Mouse (Mus musculus) embryonic facial prominence, embryonic 12.5 days (tissue): Measurements from ENCODE around the gene Itgb1bp1. TPM values are rescaled to one million over a fixed set of nuclear protein-coding genes. Genes with fewer than 3 reads are reported as not detected.

Source experiments
- ATAC-seq: fragments of 200-750 bp; cut with Nextera tagmentation; 2 replicates; pipeline ENCODE4 v1.8.0; 2017; ENCODE audit not compliant: insufficient number of reproducible peaks, insufficient read depth, low FRiP score, low TSS enrichment
- H3K27ac ChIP-seq: fragments of 300-500 bp; sonication (generic); 2 replicates; pipeline ENCODE4 v1.5.1; 2016; ENCODE audit warnings: mild to moderate bottlenecking
- H3K27me3 ChIP-seq: fragments of 300-500 bp; sonication (generic); 2 replicates; pipeline ENCODE4 v1.6.1; 2016; ENCODE audit warnings: mild to moderate bottlenecking, moderate library complexity
- H3K36me3 ChIP-seq: fragments of 300-500 bp; sonication (generic); 2 replicates; pipeline ENCODE4 v1.6.1; 2016; ENCODE audit warnings: mild to moderate bottlenecking
- H3K4me1 ChIP-seq: fragments of 300-500 bp; sonication (generic); 2 replicates; pipeline ENCODE4 v1.6.1; 2016
- H3K4me2 ChIP-seq: fragments of 300-500 bp; sonication (generic); replicated peaks from 2 replicates; pipeline ENCODE4 v1.6.1; 2016; ENCODE audit warnings: mild to moderate bottlenecking, moderate library complexity
- H3K4me3 ChIP-seq: fragments of 300-500 bp; sonication (generic); 2 replicates; pipeline ENCODE4 v1.5.1; 2016; ENCODE audit warnings: mild to moderate bottlenecking
- H3K9ac ChIP-seq: fragments of 300-500 bp; sonication (generic); 2 replicates; pipeline ENCODE4 v1.6.1; 2016; ENCODE audit warnings: mild to moderate bottlenecking, moderate library complexity
- H3K9me3 ChIP-seq: fragments of 300-500 bp; sonication (generic); 2 replicates; pipeline ENCODE4 v1.6.1; 2016; ENCODE audit warnings: mild to moderate bottlenecking, moderate library complexity
- WGBS: fragments of 180-500 bp; shearing (Covaris S2); methylation state at CpG from one replicate; pipeline ENCODE4 v1.1.7; 2016; 5-methylcytosine and 5-hydroxymethylcytosine counted together
- polyA plus RNA-seq: library from polyadenylated mRNA; unstranded; fragments of >200 nt; fragmentation: Nextera tagmentation; extraction: Ambion mirVana; gene quantifications from 2 replicates; pipeline ENCODE4 v1.2.1, GENCODE M21; 2016

The Itgb1bp1 gene
- polyA plus RNA-seq, 1 experiment from 2014 or later: 48.3 TPM

GRCm38 (mm10) chr12:21321170-21321569 is 35.1 kb upstream of the Itgb1bp1 start:
- H3K9ac ChIP-seq: no peak overlapping the region
- H3K27me3 ChIP-seq: no peaks in the 10 kb centered on the region
- no peaks in the 10 kb centered on the region for H3K9me3 ChIP-seq
- WGBS: 84% methylated on average over 9 of the region's 9 CpGs
- no peak overlapping the region for H3K4me3 ChIP-seq
- peaks cover 5% of the 10 kb centered on the region; the same call in 1 of the 2 replicates for H3K4me1 ChIP-seq
- H3K4me2 ChIP-seq: no peak overlapping the region
- H3K27ac ChIP-seq: no peak overlapping the region
- peaks cover 57% of the 10 kb centered on the region for H3K36me3 ChIP-seq
- ATAC-seq: no peak

DNA sequence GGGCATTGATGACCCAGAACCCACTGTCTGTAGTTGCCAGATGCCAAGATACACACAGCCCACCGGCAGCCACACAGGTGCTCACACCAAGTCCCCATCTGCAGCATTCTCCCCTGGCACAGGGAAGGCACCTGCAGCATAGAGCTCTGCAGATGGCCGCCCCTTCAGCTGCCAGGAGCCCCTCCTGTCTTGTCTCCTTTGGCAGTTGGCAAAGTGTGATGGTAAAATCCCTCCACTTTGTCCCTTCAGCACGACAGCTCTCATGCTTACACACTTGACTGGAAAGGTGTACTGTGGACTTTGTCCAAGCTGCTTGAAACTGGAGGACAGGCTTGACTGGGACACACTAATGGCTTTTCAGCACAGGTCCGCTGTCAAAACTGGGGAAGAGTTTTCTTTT is 34.2 kb upstream of the Itgb1bp1 start:
- H3K9me3 ChIP-seq: no peaks in the 10 kb centered on the region
- no peak overlapping the region for H3K4me3 ChIP-seq
- no peaks in the 10 kb centered on the region for H3K27me3 ChIP-seq
- H3K4me2 ChIP-seq: no peak overlapping the region
- H3K4me1 ChIP-seq: peaks cover 5% of the 10 kb centered on the region; the same call in 1 of the 2 replicates
- H3K9ac ChIP-seq: no peak overlapping the region
- H3K27ac ChIP-seq: no peak overlapping the region
- ATAC-seq: no peak
- peaks cover 50% of the 10 kb centered on the region for H3K36me3 ChIP-seq
- 82% methylated on average over 4 of the region's 4 CpGs for WGBS

DNA sequence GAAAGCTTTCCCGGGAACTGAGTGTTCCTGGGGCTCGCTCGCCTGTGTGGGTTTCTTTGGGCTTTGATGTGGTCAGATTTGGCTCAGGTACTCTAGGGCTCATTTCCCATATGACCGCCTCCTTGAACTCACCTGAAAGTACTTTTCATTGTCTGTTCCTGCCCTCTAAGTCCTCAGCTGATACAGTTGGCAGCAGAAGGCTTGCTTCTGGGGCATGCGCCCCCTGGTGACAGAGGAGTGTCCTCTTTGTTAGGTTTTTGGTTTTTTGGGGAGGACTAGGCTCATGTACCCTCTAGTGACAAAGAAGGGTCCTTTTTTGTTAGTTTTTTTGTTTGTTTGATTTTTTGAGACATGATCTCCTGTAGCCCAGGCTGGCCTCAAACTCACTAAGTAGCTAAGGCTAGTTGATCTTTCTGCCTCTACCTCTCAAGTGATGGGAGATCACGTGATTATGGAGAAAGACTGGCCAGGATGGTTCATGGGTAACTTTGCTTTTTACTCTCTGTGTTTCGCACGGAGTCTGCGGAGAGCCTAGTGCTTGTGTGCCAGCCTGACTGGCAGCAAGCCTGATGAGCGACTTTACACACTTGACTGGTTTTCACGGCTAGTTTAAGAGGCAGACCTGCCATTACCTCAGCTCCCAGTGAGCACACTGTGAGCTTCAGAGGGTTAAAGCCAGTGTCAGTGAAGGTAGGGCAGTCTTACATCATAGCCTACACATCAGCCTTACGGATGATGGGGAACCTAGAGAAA is 32.2 kb upstream of the Itgb1bp1 start:
- no peak for ATAC-seq
- no peak overlapping the region for H3K27ac ChIP-seq
- H3K36me3 ChIP-seq: peaks cover 53% of the 10 kb centered on the region
- 77% methylated on average over 12 of the region's 12 CpGs for WGBS
- H3K4me1 ChIP-seq: peaks cover 5% of the 10 kb centered on the region; the same call in 1 of the 2 replicates
- H3K27me3 ChIP-seq: no peaks in the 10 kb centered on the region
- H3K4me3 ChIP-seq: no peak overlapping the region
- H3K9ac ChIP-seq: no peak overlapping the region
- H3K4me2 ChIP-seq: no peak overlapping the region
- H3K9me3 ChIP-seq: no peaks in the 10 kb centered on the region

- peak overlapping the region; percentile 56 for H3K4me2 ChIP-seq
- 37% methylated on average over 7 of the region's 7 CpGs for WGBS
- H3K36me3 ChIP-seq: peaks cover 51% of the 10 kb centered on the region
- H3K4me3 ChIP-seq: peak overlapping the region; percentile 58
- ATAC-seq: no peak
- H3K27ac ChIP-seq: no peak overlapping the region
- no peaks in the 10 kb centered on the region for H3K9me3 ChIP-seq
- H3K4me1 ChIP-seq: peaks cover 5% of the 10 kb centered on the region; the same call in 1 of the 2 replicates
- H3K9ac ChIP-seq: peak overlapping the region; percentile 66; the same call in 1 of the 2 replicates
- no peaks in the 10 kb centered on the region for H3K27me3 ChIP-seq
Observed at GRCm38 (mm10) chr12:21316869-21317265, 30.8 kb upstream of the Itgb1bp1 start.

DNA sequence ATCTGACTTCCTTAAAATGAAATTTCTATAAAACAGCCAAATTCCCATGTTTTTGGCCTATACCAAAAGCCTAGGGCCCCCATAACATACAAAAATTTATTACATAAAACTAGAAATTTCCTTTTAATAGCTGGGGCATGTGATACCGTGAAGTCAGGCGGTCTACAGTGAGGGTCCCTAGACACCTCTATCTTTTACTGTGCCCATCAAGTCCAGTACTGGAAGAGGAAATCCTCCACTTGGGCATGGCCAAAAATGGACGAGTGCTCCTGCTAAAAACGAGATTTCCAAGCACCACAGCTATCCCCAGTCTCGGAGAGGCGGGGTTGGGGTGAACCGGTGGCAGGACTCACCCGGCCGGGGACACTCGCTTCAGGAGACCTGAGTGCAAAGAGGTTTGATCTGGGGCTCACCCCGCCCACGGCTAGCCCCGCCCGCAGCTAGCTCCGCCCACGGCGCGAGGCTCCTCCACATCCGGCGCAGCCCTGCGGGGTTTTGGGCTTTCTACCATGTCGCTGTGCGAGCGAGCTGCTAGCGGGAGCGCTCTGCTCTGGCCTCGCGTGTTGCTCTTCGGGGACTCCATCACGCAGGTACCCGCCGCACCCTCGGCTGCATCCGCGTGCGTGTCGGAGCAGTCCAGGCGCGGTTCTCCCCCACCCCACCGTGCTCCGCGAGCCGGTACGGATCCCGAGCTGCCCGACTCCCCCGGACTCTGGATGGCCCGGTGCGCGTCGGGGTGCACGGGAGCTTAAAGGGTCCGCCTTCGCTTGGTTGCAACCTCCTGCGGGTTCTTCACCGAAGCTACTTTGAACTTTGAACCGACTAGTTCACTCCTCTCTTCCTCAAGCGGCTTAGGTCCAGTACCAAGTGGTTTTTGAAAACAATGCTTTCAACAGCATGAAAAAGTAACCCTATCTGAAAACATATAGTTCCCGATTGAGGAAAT is 30.1 kb upstream of the Itgb1bp1 start, which contains the start of gene Iah1:
Gene Iah1 (plus strand): TSS at position 467 of the 946 bp plus-strand sequence.
- ATAC-seq: peak; percentile 86
- peak within 1 kb of the TSS; percentile 56 for H3K4me2 ChIP-seq
- no peaks in the 10 kb centered on the region for H3K9me3 ChIP-seq
- peaks cover 5% of the 10 kb centered on the region; the same call in 1 of the 2 replicates for H3K4me1 ChIP-seq
- H3K27me3 ChIP-seq: no peaks in the 10 kb centered on the region
- H3K9ac ChIP-seq: peak within 1 kb of the TSS; percentile 66
- 3% methylated on average over 59 of the region's 59 CpGs for WGBS
- peak within 1 kb of the TSS; percentile 46; the same call in 1 of the 2 replicates for H3K27ac ChIP-seq
- peaks cover 53% of the 10 kb centered on the region for H3K36me3 ChIP-seq
- H3K4me3 ChIP-seq: peak within 1 kb of the TSS; percentile 58

GRCm38 (mm10) chr12:21312201-21312600 is 26.1 kb upstream of the Itgb1bp1 start:
- ATAC-seq: no peak
- 88% methylated on average over 5 of the region's 5 CpGs for WGBS
- H3K27ac ChIP-seq: no peak overlapping the region
- H3K4me3 ChIP-seq: no peak overlapping the region
- H3K9me3 ChIP-seq: no peaks in the 10 kb centered on the region
- no peak overlapping the region for H3K4me2 ChIP-seq
- peaks cover 73% of the 10 kb centered on the region for H3K36me3 ChIP-seq
- H3K9ac ChIP-seq: no peak overlapping the region
- peaks cover 4% of the 10 kb centered on the region; the same call in 1 of the 2 replicates for H3K4me1 ChIP-seq
- no peaks in the 10 kb centered on the region for H3K27me3 ChIP-seq

DNA sequence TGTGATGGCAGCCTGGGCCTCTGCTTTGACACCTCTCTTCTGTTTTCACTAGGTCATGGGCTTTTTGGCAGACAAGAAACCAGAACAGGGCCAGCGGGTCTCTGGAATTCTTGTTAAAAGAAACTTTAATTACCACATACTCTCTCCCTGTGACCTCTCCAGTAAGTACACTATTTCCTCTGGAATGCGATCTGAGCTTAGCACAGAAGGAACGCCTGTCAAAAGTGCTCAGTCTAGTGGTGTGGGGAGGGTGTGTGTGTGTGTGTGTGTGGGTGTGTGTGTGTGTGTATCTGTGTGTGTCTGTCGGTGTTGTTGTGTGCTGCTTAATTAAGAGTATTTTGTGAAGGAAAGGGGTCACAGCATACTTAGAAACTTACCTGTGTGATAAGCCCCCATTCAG is 20.6 kb upstream of the Itgb1bp1 start:
- Histone ChIP-seq H3K27ac (no peak overlapping the region), H3K4me2 (no peak overlapping the region), H3K27me3 (no peaks in the 10 kb centered on the region), H3K9ac (no peak overlapping the region), H3K4me1 (no peaks in the 10 kb centered on the region), H3K9me3 (no peaks in the 10 kb centered on the region), H3K4me3 (no peak overlapping the region), H3K36me3 (peaks cover 87% of the 10 kb centered on the region)
- WGBS: 88% methylated on average over 4 of the region's 4 CpGs
- no peak for ATAC-seq

- no peak for ATAC-seq
- H3K4me1 ChIP-seq: no peaks in the 10 kb centered on the region
- H3K36me3 ChIP-seq: peaks cover 86% of the 10 kb centered on the region
- no peaks in the 10 kb centered on the region for H3K9me3 ChIP-seq
- no peak overlapping the region for H3K9ac ChIP-seq
- no peak overlapping the region for H3K27ac ChIP-seq
- H3K4me2 ChIP-seq: no peak overlapping the region
- no peaks in the 10 kb centered on the region for H3K27me3 ChIP-seq
- 90% methylated on average over 4 of the region's 4 CpGs for WGBS
- H3K4me3 ChIP-seq: no peak overlapping the region
Observed at GRCm38 (mm10) chr12:21305741-21306140, 19.7 kb upstream of the Itgb1bp1 start.

DNA sequence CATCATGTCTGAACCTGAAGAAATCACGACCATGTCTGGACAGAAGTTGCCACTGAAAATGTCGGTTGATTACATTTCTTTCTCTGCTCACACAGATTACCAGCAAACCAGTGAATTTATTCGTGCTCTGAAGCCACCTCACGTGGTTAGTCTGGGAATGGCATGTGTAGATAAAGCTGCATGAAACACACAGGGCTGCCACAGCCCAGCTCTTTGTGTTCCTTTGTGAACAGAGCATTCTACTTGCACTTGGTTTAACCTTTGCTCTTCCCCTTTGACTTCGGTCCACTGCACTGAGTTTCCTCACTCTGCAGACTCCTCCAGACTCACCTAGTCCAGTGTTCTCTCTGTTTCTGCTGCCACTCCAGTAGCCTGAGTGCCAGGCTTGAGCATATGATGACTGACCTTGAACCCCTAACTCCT is 16.3 kb upstream of the Itgb1bp1 start:
- no peak for ATAC-seq
- Histone ChIP-seq H3K27me3 (no peaks in the 10 kb centered on the region), H3K9ac (no peak overlapping the region), H3K4me3 (no peak overlapping the region), H3K27ac (no peak overlapping the region), H3K9me3 (no peaks in the 10 kb centered on the region), H3K36me3 (peaks cover 78% of the 10 kb centered on the region), H3K4me2 (no peak overlapping the region), H3K4me1 (no peaks in the 10 kb centered on the region)
- 87% methylated on average over 5 of the region's 5 CpGs for WGBS

- no peak for ATAC-seq
- WGBS: 86% methylated on average over 8 of the region's 8 CpGs
- Histone ChIP-seq H3K27ac (no peak overlapping the region), H3K4me2 (no peak overlapping the region), H3K9ac (no peak overlapping the region), H3K4me3 (no peak overlapping the region), H3K27me3 (no peaks in the 10 kb centered on the region), H3K4me1 (no peaks in the 10 kb centered on the region), H3K36me3 (peaks cover 79% of the 10 kb centered on the region), H3K9me3 (no peaks in the 10 kb centered on the region)
Observed at GRCm38 (mm10) chr12:21301932-21302331, 15.8 kb upstream of the Itgb1bp1 start.

DNA sequence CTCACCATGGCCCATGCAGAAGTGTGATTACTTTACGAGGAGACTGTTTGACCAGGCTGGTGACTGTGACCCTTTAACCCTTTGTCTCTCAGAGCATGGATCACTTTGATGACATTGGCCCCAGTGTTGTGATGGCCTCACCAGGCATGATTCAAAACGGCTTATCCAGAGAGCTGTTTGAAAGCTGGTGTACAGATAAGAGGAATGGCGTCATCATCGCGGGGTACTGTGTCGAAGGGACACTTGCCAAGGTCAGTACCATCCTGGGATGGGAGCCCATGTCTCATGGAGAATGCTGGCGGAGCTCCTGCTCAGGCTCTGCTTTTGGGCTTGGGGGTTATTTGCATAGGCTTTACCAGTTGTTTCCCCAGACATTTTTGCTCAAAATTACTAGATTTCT is 15.2 kb upstream of the Itgb1bp1 start:
- WGBS: 94% methylated on average over 7 of the region's 7 CpGs
- no peak overlapping the region for H3K4me3 ChIP-seq
- H3K27ac ChIP-seq: no peak overlapping the region
- ATAC-seq: no peak
- no peaks in the 10 kb centered on the region for H3K9me3 ChIP-seq
- no peaks in the 10 kb centered on the region for H3K4me1 ChIP-seq
- H3K27me3 ChIP-seq: no peaks in the 10 kb centered on the region
- H3K9ac ChIP-seq: no peak overlapping the region
- no peak overlapping the region for H3K4me2 ChIP-seq
- peaks cover 79% of the 10 kb centered on the region for H3K36me3 ChIP-seq
